Mouse (Mus musculus) heart, postnatal 36 days (tissue): ENCODE data around the gene Ajm1. TPM values are rescaled to one million over a fixed set of nuclear protein-coding genes. Genes with fewer than 3 reads are reported as not detected.

Experiments used
- DNase-seq, 2 experiments: peaks; one replicate each; pipeline ENCODE4 v3.0.0; 2021 to 2022
- intact Hi-C: fragments of 180-260 bp; cut with DNase I; formaldehyde crosslinking; loops from one replicate; pipeline ENCODE4 v1.15.1; 2025
- total RNA-seq, 2 experiments: library from RNA; stranded (reverse); gene quantifications; 2 replicates each; pipeline ENCODE4 v1.2.3; 2021

Ajm1 gene
- total RNA-seq, 2 experiments from 2014 or later, result 0.08 TPM

GRCm38 (mm10) chr2:25534178-25534865 lies 47.2 kb downstream of the Ajm1 start:
- peak; percentile 81 to 83 for DNase-seq

GRCm38 (mm10) chr2:25533707-25534106 lies 47.9 kb downstream of the Ajm1 start:
- no peak for DNase-seq
- intact Hi-C loops, result no loop called here

More at GRCm38 (mm10) chr2:25534178-25534865, 47.2 kb downstream of the Ajm1 start:
- intact Hi-C loops, result no loop called here

GRCm38 (mm10) chr2:25526510-25527302 lies 54.9 kb downstream of the Ajm1 start:
- intact Hi-C loops, result no loop called here
- DNase-seq, result no peak

Other genes starting within 250 kb of the Ajm1 start
- gene Man1b1, start 249.4 kb downstream of the Ajm1 start, total RNA-seq, result 10 to 100 TPM; 21.9 to 23.2 TPM
- gene Dpp7, start 225.4 kb downstream of the Ajm1 start, total RNA-seq, result 1 to 10 TPM; 3.4 to 3.7 TPM
- 1 to 10 TPM; 6.7 to 8.6 TPM for gene Uap1l1, start 216.1 kb downstream of the Ajm1 start, total RNA-seq
- gene Sapcd2, start 209.4 kb downstream of the Ajm1 start, total RNA-seq, result under 1 TPM; 0.46 to 0.56 TPM
- 10 to 100 TPM; 14.5 to 15.4 TPM for gene Entpd2, start 185.9 kb downstream of the Ajm1 start, total RNA-seq
- gene Npdc1, start 182.4 kb downstream of the Ajm1 start, total RNA-seq, result 10 to 100 TPM; 27.3 to 27.8 TPM
- under 1 TPM; 0.27 to 0.36 TPM for gene Fut7, start 158.5 kb downstream of the Ajm1 start, total RNA-seq
- gene Abca2, start 153.1 kb downstream of the Ajm1 start, total RNA-seq, result 10 to 100 TPM; 35.5 to 39.9 TPM
- 1 to 10 TPM; 1.2 to 1.6 TPM for gene Clic3, start 124.9 kb downstream of the Ajm1 start, total RNA-seq
- gene Paxx, start 120.7 kb downstream of the Ajm1 start, total RNA-seq, result 10 to 100 TPM; 23.0 to 23.4 TPM
- gene Ptgds, start 111.7 kb downstream of the Ajm1 start, total RNA-seq, result 100 to 1,000 TPM; 189 to 202 TPM
- not detected for gene Lcn12, start 87.8 kb downstream of the Ajm1 start, total RNA-seq
- 10 to 100 TPM; 82.7 to 92.8 TPM for gene Fbxw5, start 81.0 kb downstream of the Ajm1 start, total RNA-seq
- 1 to 10 TPM; 1.5 to 1.6 TPM for gene C8g, start 80.0 kb downstream of the Ajm1 start, total RNA-seq
- 10 to 100 TPM; 14.3 to 14.6 TPM for gene Traf2, start 34.8 kb downstream of the Ajm1 start, total RNA-seq
- 100 to 1,000 TPM; 215 to 227 TPM for gene Edf1, start 23.9 kb downstream of the Ajm1 start, total RNA-seq
- 1 to 10 TPM in 1 of 2 experiments, under 1 TPM in 1; 0.65 to 2.5 TPM for gene Mamdc4, start 6.9 kb downstream of the Ajm1 start, total RNA-seq
- gene Phpt1, start 6.5 kb downstream of the Ajm1 start, total RNA-seq, result 10 to 100 TPM; 64.1 to 67.4 TPM
- gene Rabl6, start 26.8 kb upstream of the Ajm1 start, total RNA-seq, result 10 to 100 TPM; 60.9 to 62.5 TPM
- gene Ccdc183, start 35.9 kb upstream of the Ajm1 start, total RNA-seq, result not detected
- 10 to 100 TPM; 24.1 to 29.5 TPM for gene Tmem141, start 40.2 kb upstream of the Ajm1 start, total RNA-seq
- 1 to 10 TPM; 5.2 to 7.5 TPM for gene Fcna, start 46.3 kb upstream of the Ajm1 start, total RNA-seq
- gene Lcn8, start 71.4 kb upstream of the Ajm1 start, total RNA-seq, result under 1 TPM in 1 of 2 experiments, not detected in 1; 0.73 TPM
- not detected for gene Lcn5, start 76.2 kb upstream of the Ajm1 start, total RNA-seq
- not detected for gene Lcn6, start 95.0 kb upstream of the Ajm1 start, total RNA-seq
- not detected for gene Lcn10, start 101.0 kb upstream of the Ajm1 start, total RNA-seq
- gene Obp2a, start 118.3 kb upstream of the Ajm1 start, total RNA-seq, result not detected
- 10 to 100 TPM; 12.2 to 13.4 TPM for gene Bmyc, start 125.0 kb upstream of the Ajm1 start, total RNA-seq
- gene Obp2b, start 155.3 kb upstream of the Ajm1 start, total RNA-seq, result not detected
- gene Lcn3, start 183.8 kb upstream of the Ajm1 start, total RNA-seq, result not detected
- not detected for gene Lcn11, start 195.3 kb upstream of the Ajm1 start, total RNA-seq
- not detected for gene Gm13539, start 200.5 kb upstream of the Ajm1 start, total RNA-seq
- not detected for gene Glt6d1, start 234.1 kb upstream of the Ajm1 start, total RNA-seq
- not detected for gene Lcn9, start 241.4 kb upstream of the Ajm1 start, total RNA-seq